Mouse (Mus musculus) frontal cortex, postnatal 25 days (tissue): Measurements from ENCODE around the gene Ptbp1.

ENCODE experiments used
- DNase-seq, 2 experiments: peaks; one replicate each; pipeline ENCODE4 v3.0.0; 2022; ENCODE audit warnings: low spot score in 2 of 2

Gene Ptbp1

GRCm38 (mm10) chr10:79853860-79854795 is at the start of gene Ptbp1:
Gene Ptbp1 (plus strand): TSS chr10:79854427.
- peak; percentile 96 to 98 for DNase-seq

GRCm38 (mm10) chr10:79805636-79806035 is 48.6 kb upstream of the Ptbp1 start:
- DNase-seq: no peak

- DNase-seq: no peak
These were observed 47.9 kb upstream of the Ptbp1 start for GRCm38 (mm10) chr10:79806331-79806730.

GRCm38 (mm10) chr10:79806972-79807371 is 47.3 kb upstream of the Ptbp1 start:
- DNase-seq: no peak

GRCm38 (mm10) chr10:79807826-79808225 is 46.4 kb upstream of the Ptbp1 start:
- DNase-seq: no peak

GRCm38 (mm10) chr10:79808728-79809127 is 45.5 kb upstream of the Ptbp1 start:
- no peak for DNase-seq

GRCm38 (mm10) chr10:79811736-79812637 is 42.2 kb upstream of the Ptbp1 start:
- peak; percentile 83 to 89 for DNase-seq

- no peak for DNase-seq
These were observed 39.9 kb upstream of the Ptbp1 start for GRCm38 (mm10) chr10:79814271-79814842.

- DNase-seq: no peak
These were observed 38.3 kb upstream of the Ptbp1 start for GRCm38 (mm10) chr10:79815671-79816494.

- no peak for DNase-seq
These were observed 37.1 kb upstream of the Ptbp1 start for GRCm38 (mm10) chr10:79817111-79817510.

GRCm38 (mm10) chr10:79818225-79818624 is 36.0 kb upstream of the Ptbp1 start:
- no peak for DNase-seq

- DNase-seq: no peak
These were observed 34.6 kb upstream of the Ptbp1 start for GRCm38 (mm10) chr10:79819606-79820005.

GRCm38 (mm10) chr10:79820277-79820676 is 34.0 kb upstream of the Ptbp1 start:
- DNase-seq: no peak

- DNase-seq: no peak
These were observed 33.4 kb upstream of the Ptbp1 start, which contains the start of gene Misp for GRCm38 (mm10) chr10:79820782-79821181. Gene Misp (plus strand): TSS chr10:79820989.

GRCm38 (mm10) chr10:79821731-79822130 is 32.5 kb upstream of the Ptbp1 start:
- DNase-seq: no peak

- no peak for DNase-seq
These were observed 31.9 kb upstream of the Ptbp1 start for GRCm38 (mm10) chr10:79822372-79822771.

GRCm38 (mm10) chr10:79823011-79823410 is 31.2 kb upstream of the Ptbp1 start:
- no peak for DNase-seq

GRCm38 (mm10) chr10:79824413-79824812 is 29.8 kb upstream of the Ptbp1 start:
- no peak for DNase-seq

- DNase-seq: no peak
These were observed 22.6 kb upstream of the Ptbp1 start for GRCm38 (mm10) chr10:79831583-79831982.

GRCm38 (mm10) chr10:79832026-79832785 is 22.0 kb upstream of the Ptbp1 start:
- no peak for DNase-seq
